Mouse (Mus musculus): ENCODE data around the gene Zfp1. TPM values are rescaled to one million over a fixed set of nuclear protein-coding genes. Genes with fewer than 3 reads are reported as not detected.

Zfp1 gene
- polyA plus RNA-seq, 1 experiment from 2014 or later = 24.8 TPM

DNA sequence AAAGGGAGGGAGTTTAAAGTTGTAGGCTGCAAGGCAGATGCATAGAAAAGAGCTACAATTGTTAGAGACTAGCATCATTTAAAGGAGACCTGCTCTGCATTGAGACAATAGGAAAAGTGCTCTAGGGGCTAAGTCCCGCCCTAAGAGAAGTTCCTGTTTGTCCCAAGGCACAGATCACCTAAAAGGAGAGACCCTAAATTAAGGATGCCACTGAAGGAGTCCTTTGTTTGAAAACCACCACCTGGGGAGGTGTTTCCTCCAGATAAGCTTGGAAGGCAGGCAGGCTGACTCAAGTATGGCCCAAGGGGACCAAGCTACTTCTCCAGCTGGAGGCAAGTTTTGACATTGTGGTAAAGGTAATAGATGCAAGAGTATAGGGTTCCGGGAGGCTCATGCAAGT is 5.6 kb downstream of the Zfp1 start:
- no peaks in the 10 kb centered on the region for H3K9me3 ChIP-seq (replicated peaks)
- no peak for ATAC-seq (ENCODE audit: low FRiP score)
- no peak overlapping the region for H3K9ac ChIP-seq
- no peaks in the 10 kb centered on the region for H3K27me3 ChIP-seq
- H3K4me2 ChIP-seq (replicated peaks) = no peak overlapping the region
- H3K36me3 ChIP-seq = no peaks in the 10 kb centered on the region
- H3K27ac ChIP-seq = no peak overlapping the region
- 59% methylated on average over 2 of the region's 2 CpGs for WGBS
- no peak overlapping the region for H3K4me3 ChIP-seq
- H3K4me1 ChIP-seq = peaks cover 3% of the 10 kb centered on the region; the same call in 1 of the 2 replicates

- H3K27me3 ChIP-seq = no peaks in the 10 kb centered on the region
- no peak overlapping the region for H3K27ac ChIP-seq
- no peak overlapping the region for H3K4me2 ChIP-seq (replicated peaks)
- WGBS = 74% methylated on average over 3 of the region's 3 CpGs
- no peak overlapping the region for H3K4me3 ChIP-seq
- 0 out of 2 replicates have a peak, but pooled peaks cover 4% of the 10 kb centered on the region for H3K36me3 ChIP-seq
- H3K9ac ChIP-seq = no peak overlapping the region
- no peaks in the 10 kb centered on the region for H3K4me1 ChIP-seq
- H3K9me3 ChIP-seq (replicated peaks) = no peaks in the 10 kb centered on the region
- no peak for ATAC-seq (ENCODE audit: low FRiP score)
Observed at GRCm38 (mm10) chr8:111650651-111651050, 7.5 kb downstream of the Zfp1 start.

GRCm38 (mm10) chr8:111653524-111653923 is 10.3 kb downstream of the Zfp1 start:
- WGBS = 98% methylated on average over 2 of the region's 2 CpGs
- no peak overlapping the region for H3K4me2 ChIP-seq (replicated peaks)

GRCm38 (mm10) chr8:111657312-111657854 is 14.2 kb downstream of the Zfp1 start:
- WGBS = 19% methylated on average over 1 of the region's 1 CpGs
- ATAC-seq (ENCODE audit: low FRiP score) = no peak
- H3K27ac ChIP-seq = no peak overlapping the region
- H3K9me3 ChIP-seq (replicated peaks) = no peaks in the 10 kb centered on the region
- H3K9ac ChIP-seq = no peak overlapping the region
- peaks cover 19% of the 10 kb centered on the region; the same call in 1 of the 2 replicates for H3K36me3 ChIP-seq
- no peaks in the 10 kb centered on the region for H3K27me3 ChIP-seq
- H3K4me3 ChIP-seq = no peak overlapping the region
- H3K4me2 ChIP-seq (replicated peaks) = no peak overlapping the region
- peaks cover 3% of the 10 kb centered on the region for H3K4me1 ChIP-seq

More at GRCm38 (mm10) chr8:111653524-111653923, 10.3 kb downstream of the Zfp1 start:
- no peak overlapping the region for H3K27ac ChIP-seq
- no peaks in the 10 kb centered on the region for H3K27me3 ChIP-seq
- no peaks in the 10 kb centered on the region for H3K9me3 ChIP-seq (replicated peaks)
- peaks cover 3% of the 10 kb centered on the region for H3K4me1 ChIP-seq
- 0 out of 2 replicates have a peak, but pooled peaks cover 4% of the 10 kb centered on the region for H3K36me3 ChIP-seq
- no peak overlapping the region for H3K9ac ChIP-seq
- no peak overlapping the region for H3K4me3 ChIP-seq
- no peak for ATAC-seq (ENCODE audit: low FRiP score)

DNA sequence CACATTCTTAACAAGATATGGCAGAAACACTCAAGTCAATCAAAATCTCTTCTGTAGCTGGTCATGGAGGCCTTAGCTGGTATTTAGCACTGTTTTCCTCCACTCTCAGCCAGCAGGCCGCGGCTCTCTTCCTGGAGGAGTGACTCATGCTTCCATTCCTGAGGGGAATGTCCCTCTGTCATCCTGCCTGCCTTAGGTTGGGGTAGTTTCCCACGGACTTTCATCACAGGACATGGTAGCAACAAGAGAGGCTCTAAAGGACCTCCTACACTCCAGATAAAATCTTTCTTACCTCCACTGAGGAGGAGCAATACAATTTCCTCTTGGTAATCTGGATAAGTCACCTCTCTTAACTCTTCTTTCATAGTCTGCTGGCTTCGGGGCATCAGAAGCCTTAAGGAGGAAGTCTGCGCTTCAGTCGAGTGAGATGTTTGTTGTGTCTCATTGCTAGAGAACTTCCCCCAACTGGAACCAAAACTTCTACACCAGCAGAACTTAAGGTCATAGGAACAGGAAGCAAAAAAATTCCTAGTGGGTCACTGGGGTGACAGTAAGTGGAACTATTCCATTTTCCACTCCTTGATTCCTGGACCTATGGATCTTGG is 15.7 kb downstream of the Zfp1 start:
- whole genome bisulfite sequencing = 86% methylated on average over 6 of the region's 6 CpGs

GRCm38 (mm10) chr8:111662473-111662872 is 19.3 kb downstream of the Zfp1 start:
- ATAC-seq (ENCODE audit: low FRiP score) = no peak
- Histone ChIP-seq H3K36me3 (peaks cover 28% of the 10 kb centered on the region), H3K4me1 (peaks cover under 1% of the 10 kb centered on the region), H3K9me3 (replicated peaks) (no peaks in the 10 kb centered on the region), H3K9ac (no peak overlapping the region), H3K27me3 (no peaks in the 10 kb centered on the region), H3K4me2 (replicated peaks) (no peak overlapping the region), H3K4me3 (no peak overlapping the region), H3K27ac (no peak overlapping the region)
- WGBS = 90% methylated on average over 3 of the region's 3 CpGs

More for the DNA sequence above, 15.7 kb downstream of the Zfp1 start:
- no peak overlapping the region for H3K4me3 ChIP-seq
- H3K9ac ChIP-seq = no peak overlapping the region
- peaks cover 3% of the 10 kb centered on the region for H3K4me1 ChIP-seq
- ATAC-seq (ENCODE audit: low FRiP score) = no peak
- H3K36me3 ChIP-seq = peaks cover 19% of the 10 kb centered on the region; the same call in 1 of the 2 replicates
- no peaks in the 10 kb centered on the region for H3K27me3 ChIP-seq
- H3K9me3 ChIP-seq (replicated peaks) = no peaks in the 10 kb centered on the region
- no peak overlapping the region for H3K27ac ChIP-seq
- no peak overlapping the region for H3K4me2 ChIP-seq (replicated peaks)

GRCm38 (mm10) chr8:111666751-111667150 is 23.6 kb downstream of the Zfp1 start:
- no peak overlapping the region for H3K4me2 ChIP-seq (replicated peaks)
- 94% methylated on average over 2 of the region's 2 CpGs for WGBS
- H3K27me3 ChIP-seq = no peaks in the 10 kb centered on the region
- H3K9ac ChIP-seq = no peak overlapping the region
- no peaks in the 10 kb centered on the region for H3K4me1 ChIP-seq
- no peak for ATAC-seq (ENCODE audit: low FRiP score)
- no peak overlapping the region for H3K4me3 ChIP-seq
- peaks cover 44% of the 10 kb centered on the region for H3K36me3 ChIP-seq
- H3K9me3 ChIP-seq (replicated peaks) = no peaks in the 10 kb centered on the region
- H3K27ac ChIP-seq = no peak overlapping the region

- 81% methylated on average over 8 of the region's 8 CpGs for WGBS
- no peak for ATAC-seq (ENCODE audit: low FRiP score)
- no peak overlapping the region for H3K4me3 ChIP-seq
- H3K36me3 ChIP-seq = peaks cover 10% of the 10 kb centered on the region
- no peaks in the 10 kb centered on the region for H3K4me1 ChIP-seq
- H3K9me3 ChIP-seq (replicated peaks) = peaks cover 6% of the 10 kb centered on the region
- no peak overlapping the region for H3K4me2 ChIP-seq (replicated peaks)
- H3K27me3 ChIP-seq = no peaks in the 10 kb centered on the region
- H3K27ac ChIP-seq = no peak overlapping the region
- H3K9ac ChIP-seq = no peak overlapping the region
Observed at GRCm38 (mm10) chr8:111676237-111676636, 33.0 kb downstream of the Zfp1 start.

DNA sequence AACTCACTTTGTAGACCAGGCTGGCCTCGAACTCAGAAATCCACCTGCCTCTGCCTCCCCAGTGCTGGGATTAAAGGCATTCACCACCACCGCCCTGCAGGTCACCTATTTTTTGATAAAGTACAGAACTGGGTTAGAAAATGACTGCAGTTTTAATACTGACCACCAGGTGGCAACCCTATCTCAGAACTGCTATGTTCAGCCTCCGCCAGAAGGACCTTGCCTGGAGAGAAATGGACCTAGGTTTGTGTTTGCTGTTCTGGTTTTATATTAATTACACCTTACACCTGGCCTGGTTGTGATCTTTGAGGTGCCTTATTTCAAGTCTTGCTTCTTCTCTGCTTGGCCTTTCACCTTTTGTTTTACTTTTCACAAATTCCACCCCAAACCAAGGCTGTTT is 34.9 kb downstream of the Zfp1 start:
- Histone ChIP-seq H3K9me3 (replicated peaks) (peaks cover 6% of the 10 kb centered on the region), H3K4me1 (no peaks in the 10 kb centered on the region), H3K36me3 (no peaks in the 10 kb centered on the region), H3K27me3 (no peaks in the 10 kb centered on the region), H3K9ac (no peak overlapping the region), H3K4me3 (no peak overlapping the region), H3K4me2 (replicated peaks) (no peak overlapping the region), H3K27ac (no peak overlapping the region)
- WGBS = 25% methylated on average over 3 of the region's 3 CpGs
- ATAC-seq (ENCODE audit: low FRiP score) = no peak

- Histone ChIP-seq H3K27me3 (no peaks in the 10 kb centered on the region), H3K36me3 (no peaks in the 10 kb centered on the region), H3K9me3 (replicated peaks) (peaks cover 6% of the 10 kb centered on the region), H3K9ac (no peak overlapping the region), H3K4me2 (replicated peaks) (no peak overlapping the region), H3K4me1 (no peaks in the 10 kb centered on the region), H3K4me3 (no peak overlapping the region), H3K27ac (no peak overlapping the region)
- 87% methylated on average over 7 of the region's 7 CpGs for WGBS
- no peak for ATAC-seq (ENCODE audit: low FRiP score)
Observed at GRCm38 (mm10) chr8:111678848-111679247, 35.6 kb downstream of the Zfp1 start.

DNA sequence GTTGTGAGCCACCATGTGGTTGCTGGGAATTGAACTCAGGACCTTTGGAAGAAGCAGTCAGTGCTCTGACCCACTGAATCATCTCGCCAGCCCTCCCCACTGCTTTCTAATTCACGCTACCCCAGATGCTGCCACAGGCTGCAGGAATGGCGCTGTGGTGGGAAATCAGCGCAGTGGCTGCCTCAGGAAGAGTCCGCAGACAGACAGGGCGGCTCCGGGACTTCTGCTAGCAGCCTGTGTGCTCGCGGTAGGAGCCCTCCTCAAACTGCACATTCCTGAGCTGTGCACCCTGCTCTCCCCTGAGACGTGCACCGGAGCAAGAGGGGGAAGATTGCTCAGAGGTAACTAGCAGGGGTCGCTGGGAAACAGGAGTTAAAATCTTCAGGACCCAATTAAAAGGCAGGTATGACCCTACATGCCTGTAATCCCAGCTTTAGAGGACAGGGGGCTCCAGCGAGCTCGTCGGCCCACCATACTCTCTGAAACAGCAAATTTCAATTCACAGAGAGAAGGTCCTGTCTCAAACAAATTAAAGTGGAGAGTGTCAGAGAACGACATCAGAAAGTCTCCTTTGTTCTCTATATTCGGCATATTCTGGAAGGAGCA is 37.3 kb downstream of the Zfp1 start:
- WGBS = 47% methylated on average over 17 of the region's 17 CpGs

DNA sequence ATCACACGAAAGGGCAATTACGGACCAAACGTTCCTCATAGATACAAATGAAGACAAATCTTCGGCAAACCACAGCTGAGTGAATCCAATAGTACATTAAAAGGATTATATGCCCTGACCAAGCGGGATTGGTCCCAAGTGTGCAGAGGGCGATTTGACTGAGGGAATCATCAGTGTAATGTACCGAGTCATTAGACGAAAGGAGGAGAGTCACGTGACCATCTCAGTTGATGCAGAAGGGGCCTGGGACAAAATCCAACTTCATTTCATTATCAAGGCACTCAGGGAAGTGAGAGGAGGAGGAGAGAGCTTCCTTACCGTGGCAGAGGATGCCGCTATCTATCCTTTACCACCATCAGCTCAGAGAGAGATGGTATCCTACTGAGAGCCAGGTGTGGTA is 38.0 kb downstream of the Zfp1 start:
- peaks cover 5% of the 10 kb centered on the region for H3K9me3 ChIP-seq (replicated peaks)
- no peaks in the 10 kb centered on the region for H3K4me1 ChIP-seq
- no peak overlapping the region for H3K4me3 ChIP-seq
- H3K27ac ChIP-seq = no peak overlapping the region
- H3K9ac ChIP-seq = no peak overlapping the region
- no peaks in the 10 kb centered on the region for H3K36me3 ChIP-seq
- no peak overlapping the region for H3K4me2 ChIP-seq (replicated peaks)
- no peaks in the 10 kb centered on the region for H3K27me3 ChIP-seq
- 64% methylated on average over 11 of the region's 11 CpGs for WGBS
- peak; percentile 35; the same call in 1 of the 2 replicates for ATAC-seq (ENCODE audit: low FRiP score)

More for the DNA sequence above, 37.3 kb downstream of the Zfp1 start:
- Histone ChIP-seq H3K4me1 (no peaks in the 10 kb centered on the region), H3K36me3 (no peaks in the 10 kb centered on the region), H3K4me3 (no peak overlapping the region), H3K27ac (no peak overlapping the region), H3K4me2 (replicated peaks) (no peak overlapping the region), H3K9ac (no peak overlapping the region), H3K9me3 (replicated peaks) (peaks cover 6% of the 10 kb centered on the region), H3K27me3 (no peaks in the 10 kb centered on the region)
- peak; percentile 22; the same call in 1 of the 2 replicates for ATAC-seq (ENCODE audit: low FRiP score)

All from hindbrain, embryonic 12.5 days (tissue).